Mouse (Mus musculus) G1E (cell line): ENCODE results near the gene Itga9. TPM values are rescaled to one million over a fixed set of nuclear protein-coding genes. Genes with fewer than 3 reads are reported as not detected.

Experiments used
- ATAC-seq: 2 replicates; pipeline ENCODE4 v1.8.0; 2016; ENCODE audit warnings: mild to moderate bottlenecking; ENCODE audit not compliant: insufficient number of reproducible peaks, poor library complexity, low FRiP score, severe bottlenecking; ENCODE audit errors: extremely low read depth
- DNase-seq: peaks from one replicate; pipeline ENCODE4 v3.0.0; 2012; ENCODE audit warnings: low spot score
- H3K27me3 ChIP-seq: 2 replicates; pipeline ENCODE4 v1.6.1; 2012; ENCODE audit warnings: mild to moderate bottlenecking, low read length, inconsistent platforms; ENCODE audit not compliant: insufficient read depth
- H3K36me3 ChIP-seq: replicated peaks from 2 replicates; pipeline ENCODE3; 2012; ENCODE audit warnings: mild to moderate bottlenecking, inconsistent platforms
- H3K4me1 ChIP-seq: 2 replicates; pipeline ENCODE4 v1.6.1; 2012; ENCODE audit warnings: low read depth, low read length, inconsistent platforms, mixed read lengths; ENCODE audit not compliant: insufficient read depth
- H3K4me3 ChIP-seq: 2 replicates; pipeline ENCODE4 v1.5.1; 2012; ENCODE audit warnings: low read depth, mild to moderate bottlenecking, inconsistent platforms, low read length, moderate library complexity, mixed read lengths
- H3K9me3 ChIP-seq: replicated peaks from 2 replicates; pipeline ENCODE4 v1.6.1; 2012; ENCODE audit warnings: inconsistent platforms
- CTCF ChIP-seq: IDR thresholded peaks from 2 replicates; pipeline ENCODE4 v1.5.1; 2012; ENCODE audit warnings: low read depth, low read length, inconsistent platforms, mixed read lengths
- GATA1 ChIP-seq: IDR thresholded peaks from 2 replicates; pipeline ENCODE4 v1.6.1; 2012; ENCODE audit warnings: borderline replicate concordance, low read length, inconsistent platforms, mixed read lengths
- GATA2 ChIP-seq: IDR thresholded peaks from 2 replicates; pipeline ENCODE4 v1.6.1; 2012; ENCODE audit warnings: low read depth, low read length, inconsistent platforms, borderline replicate concordance
- POLR2AphosphoS5 ChIP-seq: IDR thresholded peaks from 2 replicates; pipeline ENCODE4 v1.6.1; 2012; ENCODE audit warnings: low read depth, low read length, inconsistent platforms; ENCODE audit not compliant: insufficient replicate concordance
- TAL1 ChIP-seq: conservative IDR thresholded peaks from 2 replicates; pipeline ENCODE4 v1.6.1; 2012; ENCODE audit warnings: low read depth, low read length, inconsistent platforms, mixed read lengths
- polyA plus RNA-seq: library from polyadenylated mRNA; stranded (reverse); fragments of >175 nt; gene quantifications from 2 replicates; pipeline ENCODE4 v1.2.3, GENCODE M21; 2012
- total RNA-seq, 2 experiments: library from RNA; stranded (forward) in 1 of 2; stranded (reverse) in 1 of 2; fragments of 200-1000 nt in 1 of 2; fragments of >200 nt in 1 of 2; fragmentation: Nextera tagmentation in 1 of 2; gene quantifications; 2 replicates each; pipeline ENCODE4 v1.2.3; 2014 to 2017

Itga9 gene
- total and polyA plus RNA-seq, 3 experiments, result 0.11 TPM; not detected in 2

- TF ChIP-seq GATA2 (no peak), TAL1 (no peak), GATA1 (no peak), POLR2AphosphoS5 (no peak), CTCF (no peak)
- Histone ChIP-seq H3K4me3 (no peak overlapping the region), H3K4me1 (no peaks in the 10 kb centered on the region), H3K27me3 (no peaks in the 10 kb centered on the region), H3K9me3 (peaks cover 78% of the 10 kb centered on the region), H3K36me3 (no peaks in the 10 kb centered on the region)
- ATAC-seq (no peak), DNase-seq (no peak)
These were observed 343.6 kb downstream of the Itga9 start for GRCm38 (mm10) chr9:118950061-118950460.

Other genes starting within 250 kb of the Itga9 start
- not detected in 2 replicates for gene Eomes, start 128.5 kb upstream of the Itga9 start, total RNA-seq (2014; fragmentation: Nextera tagmentation)
- gene Eomes, start 128.5 kb upstream of the Itga9 start, total RNA-seq (2017), result 0.05 TPM in 1 of 2 replicates, not detected in the other
- gene Eomes, start 128.5 kb upstream of the Itga9 start, polyA plus RNA-seq, result not detected in 2 replicates
- gene Golga4, start 100.4 kb upstream of the Itga9 start, total RNA-seq (2014; fragmentation: Nextera tagmentation), result 71.8 and 75.1 TPM in 2 replicates
- gene Golga4, start 100.4 kb upstream of the Itga9 start, total RNA-seq (2017), result 78.9 and 90.9 TPM in 2 replicates
- gene Golga4, start 100.4 kb upstream of the Itga9 start, polyA plus RNA-seq, result 10.3 and 11.1 TPM in 2 replicates